Mouse (Mus musculus) left cerebral cortex, postnatal 14 days (tissue): ENCODE results near the gene Pglyrp4. TPM values are rescaled to one million over a fixed set of nuclear protein-coding genes. Genes with fewer than 3 reads are reported as not detected.
"Not testable (repeated sequence)": the region's sequence is repeated elsewhere in the genome, so short reads cannot be mapped to it uniquely, and the experiment has no call there.

Experiments used
- DNase-seq, 2 experiments: peaks; one replicate each; pipeline ENCODE4 v3.0.0; 2021 to 2022; ENCODE audit warnings: low spot score in 2 of 2, mixed read lengths in 1 of 2
- intact Hi-C: fragments of 180-260 bp; cut with DNase I; formaldehyde crosslinking; loops from one replicate; pipeline ENCODE4 v1.15.1; 2025
- long read RNA-seq, 2 experiments: library from polyadenylated mRNA; stranded (forward); transcript quantifications; one replicate each; pipeline ENCODE4 v2.0.0; 2021
- total RNA-seq, 2 experiments: library from RNA; stranded (reverse); gene quantifications; 2 replicates each; pipeline ENCODE4 v1.2.3; 2021

Gene Pglyrp4
- not detected for total RNA-seq
- long read RNA-seq, experiment 1, result 0 reads
- long read RNA-seq, experiment 2, result 0 reads

DNA sequence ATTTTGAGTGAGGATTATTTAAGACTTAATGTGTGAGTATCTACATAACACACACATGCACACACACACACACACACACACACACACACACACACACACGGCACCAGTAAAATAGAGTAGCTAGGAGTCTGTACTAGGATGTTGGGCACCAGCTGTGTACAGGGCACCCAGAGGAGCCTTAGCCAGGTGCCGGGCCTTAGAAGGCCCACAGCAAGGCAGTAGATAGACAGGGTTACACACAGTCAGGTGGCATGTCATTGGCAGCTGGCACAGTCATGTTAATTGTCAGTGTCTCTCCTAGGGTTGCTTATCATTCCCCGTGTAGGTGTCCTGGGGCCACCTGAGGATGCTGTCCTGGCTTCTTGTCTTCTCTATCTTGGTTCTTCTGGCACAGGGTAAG, at the start of gene Pglyrp4:
Pglyrp4 (plus strand) TSS at position 301 of the 400 bp plus-strand sequence.
- no peak for DNase-seq
- intact Hi-C loops, result no loop called here

DNA sequence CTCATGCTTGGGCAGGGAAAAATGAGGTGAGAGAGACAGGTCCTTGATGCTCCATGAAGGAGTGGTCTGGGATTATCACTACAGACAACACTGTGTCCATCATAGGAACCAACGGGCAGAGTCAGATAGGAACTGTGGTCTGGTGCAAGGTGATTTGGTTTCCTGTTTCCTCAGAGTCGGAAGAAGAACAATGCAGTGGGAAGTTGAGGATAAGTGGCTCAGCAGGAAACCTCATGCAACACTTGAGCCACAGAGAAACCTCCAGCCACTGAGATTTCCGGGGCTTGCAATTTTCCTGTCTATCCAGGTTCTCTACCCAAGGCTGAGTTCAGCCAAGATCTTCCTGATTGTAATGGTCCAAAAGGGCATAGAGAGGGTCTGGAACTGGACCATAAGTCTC, 48.0 kb upstream of the Pglyrp4 start:
- intact Hi-C loops, result no loop called here
- no peak for DNase-seq

DNA sequence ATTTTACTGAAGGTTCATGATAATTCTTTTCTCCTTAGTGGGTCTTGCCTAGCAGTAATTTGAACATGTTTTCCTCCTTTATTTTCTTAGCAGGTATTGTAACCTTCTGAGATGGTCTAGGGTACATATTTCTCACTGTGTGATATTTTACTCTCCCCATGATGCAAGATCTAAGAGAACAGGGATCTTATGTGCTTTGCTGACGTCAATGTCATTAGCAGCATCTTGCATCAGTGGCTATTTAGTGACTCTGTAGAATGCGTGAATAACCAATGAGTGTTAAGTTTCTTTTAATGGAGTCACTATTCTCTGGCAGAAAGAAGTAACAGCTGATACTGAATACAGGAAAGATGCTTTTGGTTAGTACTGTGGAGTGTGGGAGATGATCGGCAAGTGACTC, 42.8 kb upstream of the Pglyrp4 start:
- intact Hi-C loops, result no loop called here
- DNase-seq, result no peak

DNA sequence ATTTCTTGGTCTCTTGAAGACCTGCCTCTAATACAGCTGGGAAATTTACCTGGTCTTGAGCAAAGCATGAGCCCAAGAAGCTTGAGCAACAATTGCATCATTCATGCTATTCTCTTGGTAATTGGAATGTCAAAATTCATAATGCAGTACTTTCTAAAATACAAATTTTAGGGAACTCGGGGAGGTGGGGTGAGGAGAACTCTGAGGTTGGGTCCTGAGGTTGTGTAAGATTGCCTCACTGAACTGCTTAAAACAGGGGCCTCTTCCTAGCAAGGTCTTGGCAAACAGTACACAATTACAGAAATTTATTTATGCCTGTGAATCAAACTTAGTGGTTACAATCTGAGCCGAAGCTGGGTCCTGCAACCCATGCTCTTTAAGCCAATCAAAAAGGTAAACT, 39.9 kb upstream of the Pglyrp4 start:
- no peak for DNase-seq
- intact Hi-C loops, result no loop called here

DNA sequence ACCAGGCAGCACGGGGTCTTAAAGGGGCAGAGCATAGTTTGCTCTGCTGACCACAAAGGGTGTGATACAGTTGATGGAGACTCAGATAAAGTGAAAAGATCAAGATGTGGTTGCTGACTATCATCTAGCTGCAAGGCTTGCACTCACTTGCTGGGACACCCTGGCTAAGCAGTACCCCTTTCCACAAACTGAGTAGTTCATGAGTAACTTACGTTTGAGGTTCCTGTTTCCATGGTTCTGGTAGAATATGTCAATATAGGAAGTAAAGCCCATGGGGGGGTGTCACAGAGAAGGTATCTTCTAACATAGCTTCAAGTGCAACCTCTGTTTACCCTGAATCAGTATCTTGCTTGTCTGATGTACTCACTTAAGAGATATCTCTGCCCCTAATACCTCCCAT, 33.2 kb upstream of the Pglyrp4 start:
- DNase-seq, result no peak

DNA sequence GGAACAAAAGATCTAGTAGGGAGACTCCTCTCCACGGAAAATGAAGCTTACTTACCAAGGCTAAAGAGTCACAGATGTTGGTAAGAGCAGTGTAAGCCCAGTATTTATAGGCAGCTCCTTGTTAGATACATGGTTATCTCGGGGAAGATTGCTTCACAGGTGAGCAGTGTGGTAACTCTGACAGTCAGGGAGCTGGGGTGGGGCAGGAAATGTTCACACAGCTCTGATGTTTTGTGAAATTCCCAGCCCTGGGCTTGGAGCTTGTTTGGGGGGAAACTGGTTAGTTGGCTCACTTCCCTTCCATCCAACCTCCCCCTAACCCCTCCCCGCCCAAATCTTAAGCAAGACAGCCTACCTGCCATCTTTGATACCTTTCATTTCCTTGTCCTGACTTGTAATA, 31.1 kb upstream of the Pglyrp4 start, which contains the start of gene S100a9:
S100a9 (minus strand) TSS at position 109 of the 400 bp plus-strand sequence.
- intact Hi-C loops, result no loop called here
- no peak for DNase-seq

More for the DNA sequence above, 33.2 kb upstream of the Pglyrp4 start:
- intact Hi-C loops, result no loop called here

DNA sequence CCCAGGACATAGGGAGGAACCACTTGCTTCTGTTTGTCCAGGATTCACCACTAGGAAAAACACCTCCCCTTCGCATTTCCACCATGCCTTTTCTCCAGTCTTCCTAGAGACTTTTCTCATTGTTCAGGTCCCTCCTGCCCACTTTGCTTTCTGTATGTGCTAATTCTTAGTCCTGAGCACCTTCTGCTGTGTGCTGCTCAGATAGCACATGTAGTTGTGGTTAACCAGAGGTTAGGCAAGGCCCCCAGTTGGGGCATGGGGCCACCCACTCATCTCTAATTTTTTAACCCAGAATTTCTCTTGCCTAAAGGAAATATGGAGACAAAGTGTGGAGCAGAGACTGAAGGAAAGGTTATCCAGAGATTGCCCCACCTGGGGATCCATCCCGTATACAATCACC, 24.5 kb upstream of the Pglyrp4 start:
- intact Hi-C loops, result no loop called here
- no peak for DNase-seq

DNA sequence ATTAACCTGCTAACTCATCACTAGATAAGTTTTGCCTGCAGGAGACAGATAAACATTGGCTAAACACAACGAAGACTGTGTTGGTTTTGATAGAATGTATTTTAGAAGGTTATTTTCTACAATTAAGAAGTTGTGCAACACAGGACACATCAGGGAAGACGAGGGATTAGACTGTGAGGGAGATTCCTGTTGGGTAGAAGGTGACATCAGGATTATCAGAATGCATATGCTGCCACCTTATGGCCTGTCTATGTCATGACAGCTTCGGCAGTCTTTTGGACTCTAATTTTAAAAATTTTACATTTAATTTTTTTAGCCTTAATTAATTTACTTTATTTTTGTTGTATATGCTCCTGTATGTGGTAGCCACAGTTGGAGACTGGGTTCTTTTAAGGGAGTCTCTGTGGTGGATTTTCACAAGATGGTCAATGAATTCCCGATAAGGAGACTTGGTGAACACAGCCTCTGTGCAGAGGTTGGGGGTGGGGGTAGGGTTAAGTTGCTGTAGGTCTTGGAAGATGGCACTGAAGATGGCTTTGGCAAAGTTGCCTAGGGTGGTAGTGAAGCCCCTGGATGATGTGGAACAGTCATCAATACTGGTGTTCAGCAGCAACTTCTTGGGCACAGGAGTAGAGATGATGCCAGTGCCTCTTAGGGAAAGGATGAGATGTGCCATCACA, 18.0 kb upstream of the Pglyrp4 start:
- peak; percentile 41 to 43 for DNase-seq
- intact Hi-C loops, result loop anchor here (2.0 to 5.0 kb wide), 2 partner anchors 51 to 218 kb away; partner anchors contain the start of gene Snapin

DNA sequence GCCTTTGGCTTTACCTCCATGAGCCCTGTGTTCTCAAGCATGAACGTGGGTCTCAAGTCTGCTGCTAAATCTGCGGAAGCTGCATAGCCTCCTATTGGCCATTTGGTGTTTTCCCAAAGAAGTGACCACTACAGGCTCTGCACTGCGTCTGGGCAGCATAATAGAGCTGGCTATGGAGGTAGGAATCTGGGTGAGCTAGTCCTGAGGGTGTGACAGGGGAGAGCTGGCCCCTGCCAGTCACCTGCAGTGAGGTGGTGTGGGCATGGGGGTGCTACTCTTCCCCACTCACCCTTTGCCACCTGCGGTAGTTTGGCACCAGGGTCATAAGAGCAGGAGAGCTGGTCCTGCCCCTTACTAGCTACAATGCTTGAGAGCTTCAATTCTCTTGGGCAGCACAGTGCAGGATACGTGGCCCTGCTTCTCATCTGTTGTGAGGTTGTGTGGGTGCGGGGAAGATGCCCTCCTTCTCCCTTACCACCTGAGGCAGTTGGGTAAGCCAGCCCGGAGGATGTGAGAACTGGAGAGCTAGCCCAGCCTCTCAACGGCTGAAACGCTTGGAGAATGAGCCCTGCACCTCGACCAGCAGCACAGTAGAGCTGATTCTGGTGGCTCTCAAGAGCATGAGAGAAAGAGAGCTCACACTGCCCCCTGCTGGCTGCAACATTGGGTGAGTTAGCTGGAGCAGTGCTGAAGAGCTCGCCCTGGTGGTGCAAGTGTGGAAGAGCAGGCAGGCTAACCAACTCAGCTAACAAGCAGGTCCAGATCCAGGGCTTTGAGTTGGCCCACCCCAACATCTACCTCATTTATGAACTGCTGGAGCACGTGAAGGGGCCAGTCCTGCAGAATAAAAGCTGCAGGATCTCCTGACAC, 16.9 kb upstream of the Pglyrp4 start:
- intact Hi-C loops, result loop anchor here (2.0 to 5.0 kb wide), 2 partner anchors 53 to 219 kb away; partner anchors contain the start of gene Snapin
- DNase-seq, result peak; percentile 90 to 96

DNA sequence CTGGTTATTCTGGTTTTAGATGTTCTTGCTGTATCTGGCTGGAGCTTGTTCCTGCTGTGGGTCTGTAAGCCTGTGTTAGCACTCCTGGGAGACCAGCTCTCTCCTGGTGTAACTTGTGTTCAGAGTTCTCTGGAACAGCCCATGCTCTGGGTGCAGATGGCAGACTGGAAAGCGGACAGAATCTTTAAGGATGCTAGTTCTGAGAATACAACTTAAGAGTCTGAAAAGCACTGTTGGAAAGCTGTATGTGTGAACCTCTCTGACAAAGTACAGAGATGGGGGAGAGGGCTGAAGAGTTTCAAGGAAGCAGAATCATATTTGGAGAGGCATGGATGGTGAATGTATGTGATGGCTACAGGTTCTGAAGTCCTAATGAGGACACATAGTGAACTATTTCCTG, 23.0 kb downstream of the Pglyrp4 start:
- DNase-seq, result no peak

DNA sequence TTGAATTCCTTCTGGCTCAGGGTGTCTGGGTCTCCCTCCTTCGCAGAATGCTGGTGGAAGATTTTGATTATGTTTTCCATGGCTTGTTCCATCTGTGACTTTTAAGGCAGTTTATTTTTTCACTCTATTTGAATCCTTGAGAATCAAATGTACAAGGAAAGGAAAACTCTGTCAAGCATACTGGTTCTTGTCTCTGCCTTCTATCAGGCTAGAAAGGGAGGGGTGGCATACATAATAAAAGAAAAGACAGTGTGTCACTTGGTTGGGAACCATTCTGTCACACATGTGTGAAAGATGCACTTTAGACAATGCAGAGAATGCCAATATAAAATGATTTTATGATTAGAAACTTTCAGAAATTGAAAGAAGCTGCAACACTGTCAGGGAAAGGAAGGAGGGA, 51.1 kb downstream of the Pglyrp4 start, which contains the start of gene Gm5849:
Gm5849 (minus strand) TSS at position 101 of the 400 bp plus-strand sequence.
- intact Hi-C loops, DNase-seq: not testable (repeated sequence)

More for the DNA sequence above, 23.0 kb downstream of the Pglyrp4 start:
- intact Hi-C loops, result no loop called here

Other genes with a start within 250 kb of the Pglyrp4 start
- gene Snapin, start 235.9 kb upstream of the Pglyrp4 start, total RNA-seq, result 10 to 100 TPM; 44.6 to 50.7 TPM
- gene Chtop, start 217.4 kb upstream of the Pglyrp4 start, total RNA-seq, result 100 to 1,000 TPM; 180 to 184 TPM
- 10 to 100 TPM; 83.1 to 85.0 TPM for gene S100a1, start 212.5 kb upstream of the Pglyrp4 start, total RNA-seq
- gene S100a13, start 212.5 kb upstream of the Pglyrp4 start, total RNA-seq, result 10 to 100 TPM; 20.4 to 22.3 TPM
- under 1 TPM; 0.57 TPM for gene S100a14, start 200.1 kb upstream of the Pglyrp4 start, total RNA-seq
- 10 to 100 TPM; 77.0 to 96.7 TPM for gene S100a16, start 189.7 kb upstream of the Pglyrp4 start, total RNA-seq
- 1 to 10 TPM; 1.1 to 3.5 TPM for gene S100a3, start 166.3 kb upstream of the Pglyrp4 start, total RNA-seq
- gene S100a2, start 136.7 kb upstream of the Pglyrp4 start, total RNA-seq, result not detected
- gene Gm42674, start 125.0 kb upstream of the Pglyrp4 start, total RNA-seq, result not detected
- gene S100a4, start 123.1 kb upstream of the Pglyrp4 start, total RNA-seq, result 1 to 10 TPM; 6.8 to 7.0 TPM
- gene S100a5, start 118.4 kb upstream of the Pglyrp4 start, total RNA-seq, result not detected
- gene S100a6, start 114.0 kb upstream of the Pglyrp4 start, total RNA-seq, result 10 to 100 TPM; 30.8 to 35.1 TPM
- gene S100a7a, start 72.9 kb upstream of the Pglyrp4 start, total RNA-seq, result 1 to 10 TPM; 1.0 to 1.5 TPM
- not detected for gene S100a8, start 57.9 kb upstream of the Pglyrp4 start, total RNA-seq
- gene S100a9, start 31.2 kb upstream of the Pglyrp4 start, total RNA-seq, result 1 to 10 TPM in 1 of 2 experiments, not detected in 1; 2.5 TPM
- not detected for gene Gm5849, start 51.0 kb downstream of the Pglyrp4 start, total RNA-seq